Mouse (Mus musculus): ENCODE data around the gene Celf2. TPM values are rescaled to one million over a fixed set of nuclear protein-coding genes. Genes with fewer than 3 reads are reported as not detected.

The Celf2 gene
- polyA plus RNA-seq, 1 experiment from 2014 or later, result 191 TPM

- H3K9ac ChIP-seq (replicated peaks; ENCODE audit: low read length), result no peak overlapping the region
- peaks cover 20% of the 10 kb centered on the region for H3K9me3 ChIP-seq (ENCODE audit: control insufficient read depth, low read length)
- H3K27me3 ChIP-seq (ENCODE audit: control insufficient read depth, insufficient read depth, low read length), result no peaks in the 10 kb centered on the region
- no peak overlapping the region for H3K27ac ChIP-seq (replicated peaks; ENCODE audit: low read depth, low read length)
- no peak overlapping the region for H3K4me3 ChIP-seq (replicated peaks; ENCODE audit: low read depth, low read length)
- no peak overlapping the region for H3K4me2 ChIP-seq (ENCODE audit: low read length)
- ATAC-seq (ENCODE audit: low FRiP score, low TSS enrichment) (no peak), DNase-seq (no peak)
- no peaks in the 10 kb centered on the region for H3K36me3 ChIP-seq (ENCODE audit: control insufficient read depth, insufficient read depth, low read length)
- 87% methylated on average over 3 of the region's 3 CpGs for WGBS
- no peaks in the 10 kb centered on the region for H3K4me1 ChIP-seq (ENCODE audit: control insufficient read depth, insufficient read depth, low read length)
Measured at GRCm38 (mm10) chr2:7073730-7074129, 435.6 kb downstream of the Celf2 start.

DNA sequence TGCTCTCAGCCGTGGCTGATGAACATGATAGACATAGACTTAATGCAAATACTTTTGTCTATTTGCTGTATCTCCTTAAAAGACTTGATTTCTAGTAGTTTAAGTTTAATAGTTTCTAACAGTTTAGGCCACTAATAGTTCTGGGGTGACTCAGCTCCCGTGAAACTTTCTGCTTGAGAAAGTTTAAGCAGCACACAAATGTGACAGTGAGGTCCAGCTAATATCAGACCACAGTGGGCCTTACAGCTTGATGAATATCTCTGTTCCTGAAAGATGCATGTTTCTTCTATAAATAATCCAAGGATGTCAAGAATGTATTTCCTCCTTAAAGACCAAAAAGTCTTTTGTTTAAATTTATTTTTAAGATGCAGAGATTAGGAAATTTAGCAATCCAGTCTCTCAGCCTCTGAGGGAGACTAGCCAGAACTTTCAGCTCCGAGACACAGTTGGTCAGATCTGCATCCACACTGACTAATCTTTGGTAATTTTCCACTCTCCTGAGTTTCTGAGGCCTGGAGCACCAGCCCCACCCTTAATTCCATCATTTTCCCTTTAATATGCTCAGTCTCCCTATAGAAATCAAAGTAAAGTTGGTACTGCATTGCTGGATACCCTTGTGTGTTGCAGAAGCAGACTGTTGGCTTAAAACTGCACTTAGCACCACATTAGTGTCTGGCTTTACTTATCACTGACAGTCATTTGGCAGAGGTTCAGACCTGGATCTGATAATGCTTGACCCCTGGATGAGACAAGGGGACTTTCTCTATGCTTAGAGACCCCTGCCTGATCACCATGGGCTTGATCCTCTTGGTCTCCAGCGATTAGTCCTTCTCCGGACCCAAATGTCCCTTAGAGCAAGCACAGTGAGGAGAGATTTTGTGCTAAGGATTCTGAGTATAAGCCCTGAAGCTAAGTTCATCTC, 436.8 kb downstream of the Celf2 start:
- 86% methylated on average over 5 of the region's 5 CpGs for WGBS
- no peak for ATAC-seq (ENCODE audit: low FRiP score, low TSS enrichment)
- Histone ChIP-seq H3K9me3 (ENCODE audit: control insufficient read depth, low read length) (peaks cover 18% of the 10 kb centered on the region), H3K4me1 (ENCODE audit: control insufficient read depth, insufficient read depth, low read length) (no peaks in the 10 kb centered on the region), H3K27ac (replicated peaks; ENCODE audit: low read depth, low read length) (no peak overlapping the region), H3K4me3 (replicated peaks; ENCODE audit: low read depth, low read length) (no peak overlapping the region), H3K9ac (replicated peaks; ENCODE audit: low read length) (no peak overlapping the region), H3K36me3 (ENCODE audit: control insufficient read depth, insufficient read depth, low read length) (no peaks in the 10 kb centered on the region), H3K27me3 (ENCODE audit: control insufficient read depth, insufficient read depth, low read length) (no peaks in the 10 kb centered on the region), H3K4me2 (ENCODE audit: low read length) (no peak overlapping the region)
- DNase-seq, result no peak

DNA sequence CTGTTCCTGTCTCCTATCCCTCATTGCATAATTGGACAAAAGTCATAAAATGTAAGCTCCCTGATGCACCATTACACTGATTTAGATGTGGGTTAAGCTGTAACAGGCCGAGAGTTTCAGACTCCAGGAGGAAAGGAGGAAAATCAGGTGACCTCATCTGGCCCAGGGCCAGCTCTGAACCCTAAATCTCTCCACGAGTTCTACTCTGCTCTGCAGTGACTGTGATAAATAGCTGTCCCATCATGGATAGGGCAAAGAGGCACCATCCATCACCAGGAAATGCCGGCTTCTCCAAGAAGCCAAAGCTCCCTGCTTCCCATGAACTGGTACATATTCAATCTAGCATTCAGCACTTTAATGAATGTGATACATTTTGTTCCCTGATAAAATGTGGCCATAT, 439.9 kb downstream of the Celf2 start:
- Histone ChIP-seq H3K27ac (replicated peaks; ENCODE audit: low read depth, low read length) (no peak overlapping the region), H3K4me3 (replicated peaks; ENCODE audit: low read depth, low read length) (no peak overlapping the region), H3K4me1 (ENCODE audit: control insufficient read depth, insufficient read depth, low read length) (no peaks in the 10 kb centered on the region), H3K36me3 (ENCODE audit: control insufficient read depth, insufficient read depth, low read length) (no peaks in the 10 kb centered on the region), H3K9me3 (ENCODE audit: control insufficient read depth, low read length) (no peaks in the 10 kb centered on the region), H3K9ac (replicated peaks; ENCODE audit: low read length) (no peak overlapping the region), H3K27me3 (ENCODE audit: control insufficient read depth, insufficient read depth, low read length) (no peaks in the 10 kb centered on the region), H3K4me2 (ENCODE audit: low read length) (no peak overlapping the region)
- DNase-seq (no peak), ATAC-seq (ENCODE audit: low FRiP score, low TSS enrichment) (no peak)
- 76% methylated on average over 3 of the region's 3 CpGs for WGBS

- no peak overlapping the region for H3K9ac ChIP-seq (replicated peaks; ENCODE audit: low read length)
- no peak for ATAC-seq (ENCODE audit: low FRiP score, low TSS enrichment)
- no peak overlapping the region for H3K4me3 ChIP-seq (replicated peaks; ENCODE audit: low read depth, low read length)
- H3K4me1 ChIP-seq (ENCODE audit: control insufficient read depth, insufficient read depth, low read length), result peaks cover 6% of the 10 kb centered on the region
- no peak overlapping the region for H3K4me2 ChIP-seq (ENCODE audit: low read length)
- H3K9me3 ChIP-seq (ENCODE audit: control insufficient read depth, low read length), result no peaks in the 10 kb centered on the region
- no peaks in the 10 kb centered on the region for H3K36me3 ChIP-seq (ENCODE audit: control insufficient read depth, insufficient read depth, low read length)
- WGBS, result 82% methylated on average over 6 of the region's 6 CpGs
- no peak overlapping the region for H3K27ac ChIP-seq (replicated peaks; ENCODE audit: low read depth, low read length)
- no peaks in the 10 kb centered on the region for H3K27me3 ChIP-seq (ENCODE audit: control insufficient read depth, insufficient read depth, low read length)
- DNase-seq, result no peak
Measured at GRCm38 (mm10) chr2:7068281-7068680, 441.1 kb downstream of the Celf2 start.

GRCm38 (mm10) chr2:7063574-7064192, 445.7 kb downstream of the Celf2 start:
- Histone ChIP-seq H3K27ac (replicated peaks; ENCODE audit: low read depth, low read length) (no peak overlapping the region), H3K36me3 (ENCODE audit: control insufficient read depth, insufficient read depth, low read length) (no peaks in the 10 kb centered on the region), H3K9ac (replicated peaks; ENCODE audit: low read length) (no peak overlapping the region), H3K4me1 (ENCODE audit: control insufficient read depth, insufficient read depth, low read length) (peaks cover 10% of the 10 kb centered on the region), H3K9me3 (ENCODE audit: control insufficient read depth, low read length) (no peaks in the 10 kb centered on the region), H3K4me2 (ENCODE audit: low read length) (peak overlapping the region; percentile 20), H3K27me3 (ENCODE audit: control insufficient read depth, insufficient read depth, low read length) (no peaks in the 10 kb centered on the region), H3K4me3 (replicated peaks; ENCODE audit: low read depth, low read length) (no peak overlapping the region)
- DNase-seq, result no peak
- ATAC-seq (ENCODE audit: low FRiP score, low TSS enrichment), result no peak
- WGBS, result 19% methylated on average over 12 of the region's 12 CpGs

DNA sequence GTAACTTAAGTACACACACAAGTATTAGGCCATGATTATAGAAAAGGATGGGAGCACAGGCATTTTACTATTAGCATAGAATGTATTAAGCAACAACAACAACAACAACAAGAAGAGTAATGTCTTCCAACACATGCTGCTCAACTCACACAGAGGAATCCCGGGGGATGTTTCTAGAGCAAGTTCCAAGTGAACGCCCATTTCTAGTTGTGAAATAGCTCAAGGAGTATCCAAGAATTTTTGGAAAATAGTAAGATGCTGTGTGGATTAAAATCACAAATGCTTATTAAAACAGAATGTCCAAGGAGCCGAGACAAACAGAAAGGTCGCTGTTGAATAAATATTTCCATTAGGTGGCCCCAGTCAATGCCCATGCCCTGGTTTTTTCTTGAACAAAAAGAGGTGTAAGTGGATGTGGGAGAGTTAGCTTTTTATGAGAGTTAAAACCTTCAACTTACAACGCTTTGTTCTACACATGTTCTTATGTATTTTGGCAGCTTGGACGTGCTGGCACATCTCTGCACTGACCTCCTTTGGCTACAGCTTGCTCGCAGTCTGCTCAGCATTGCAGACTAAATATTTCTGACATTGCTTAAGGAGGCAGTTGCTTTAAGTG, 448.8 kb downstream of the Celf2 start:
- DNase-seq, result no peak
- no peak overlapping the region for H3K4me2 ChIP-seq (ENCODE audit: low read length)

GRCm38 (mm10) chr2:7056401-7056800, 453.0 kb downstream of the Celf2 start:
- H3K4me3 ChIP-seq (replicated peaks; ENCODE audit: low read depth, low read length), result no peak overlapping the region
- whole genome bisulfite sequencing, result 62% methylated on average over 4 of the region's 4 CpGs
- H3K27me3 ChIP-seq (ENCODE audit: control insufficient read depth, insufficient read depth, low read length), result no peaks in the 10 kb centered on the region
- H3K4me2 ChIP-seq (ENCODE audit: low read length), result no peak overlapping the region
- no peaks in the 10 kb centered on the region for H3K4me1 ChIP-seq (ENCODE audit: control insufficient read depth, insufficient read depth, low read length)
- no peak overlapping the region for H3K27ac ChIP-seq (replicated peaks; ENCODE audit: low read depth, low read length)
- H3K9me3 ChIP-seq (ENCODE audit: control insufficient read depth, low read length), result no peaks in the 10 kb centered on the region
- ATAC-seq (ENCODE audit: low FRiP score, low TSS enrichment) (no peak), DNase-seq (no peak)
- no peaks in the 10 kb centered on the region for H3K36me3 ChIP-seq (ENCODE audit: control insufficient read depth, insufficient read depth, low read length)
- H3K9ac ChIP-seq (replicated peaks; ENCODE audit: low read length), result no peak overlapping the region

More for the DNA sequence above, 448.8 kb downstream of the Celf2 start:
- no peaks in the 10 kb centered on the region for H3K36me3 ChIP-seq (ENCODE audit: control insufficient read depth, insufficient read depth, low read length)
- H3K27me3 ChIP-seq (ENCODE audit: control insufficient read depth, insufficient read depth, low read length), result no peaks in the 10 kb centered on the region
- H3K4me3 ChIP-seq (replicated peaks; ENCODE audit: low read depth, low read length), result no peak overlapping the region
- peaks cover 10% of the 10 kb centered on the region for H3K4me1 ChIP-seq (ENCODE audit: control insufficient read depth, insufficient read depth, low read length)
- WGBS, result 85% methylated on average over 7 of the region's 7 CpGs
- H3K9ac ChIP-seq (replicated peaks; ENCODE audit: low read length), result no peak overlapping the region
- no peak overlapping the region for H3K27ac ChIP-seq (replicated peaks; ENCODE audit: low read depth, low read length)
- no peaks in the 10 kb centered on the region for H3K9me3 ChIP-seq (ENCODE audit: control insufficient read depth, low read length)
- ATAC-seq (ENCODE audit: low FRiP score, low TSS enrichment), result no peak

- no peak overlapping the region for H3K27ac ChIP-seq (replicated peaks; ENCODE audit: low read depth, low read length)
- ATAC-seq (ENCODE audit: low FRiP score, low TSS enrichment), result no peak
- WGBS, result 33% methylated on average over 3 of the region's 3 CpGs
Measured at GRCm38 (mm10) chr2:7055958-7056357, 453.4 kb downstream of the Celf2 start.

More at GRCm38 (mm10) chr2:7055958-7056357, 453.4 kb downstream of the Celf2 start:
- Histone ChIP-seq H3K4me2 (ENCODE audit: low read length) (no peak overlapping the region), H3K36me3 (ENCODE audit: control insufficient read depth, insufficient read depth, low read length) (no peaks in the 10 kb centered on the region), H3K9me3 (ENCODE audit: control insufficient read depth, low read length) (no peaks in the 10 kb centered on the region), H3K9ac (replicated peaks; ENCODE audit: low read length) (no peak overlapping the region), H3K4me3 (replicated peaks; ENCODE audit: low read depth, low read length) (no peak overlapping the region), H3K4me1 (ENCODE audit: control insufficient read depth, insufficient read depth, low read length) (no peaks in the 10 kb centered on the region), H3K27me3 (ENCODE audit: control insufficient read depth, insufficient read depth, low read length) (no peaks in the 10 kb centered on the region)
- DNase-seq, result no peak
